Mouse (Mus musculus) gastrocnemius, adult 8-10 months (tissue): ENCODE measurements around the gene Fbxo7. TPM values are rescaled to one million over a fixed set of nuclear protein-coding genes. Genes with fewer than 3 reads are reported as not detected.

Experiments
- DNase-seq, 2 experiments: peaks; one replicate each; pipeline ENCODE4 v3.0.0; 2022; ENCODE audit warnings: low spot score in 2 of 2
- total RNA-seq, 4 experiments: library from RNA; stranded (reverse); gene quantifications; 2 replicates each; pipeline ENCODE4 v1.2.4; 2022

Fbxo7 gene
- total RNA-seq, 4 experiments from 2014 or later = 9.4 to 11.9 (median 10.1) TPM

DNA sequence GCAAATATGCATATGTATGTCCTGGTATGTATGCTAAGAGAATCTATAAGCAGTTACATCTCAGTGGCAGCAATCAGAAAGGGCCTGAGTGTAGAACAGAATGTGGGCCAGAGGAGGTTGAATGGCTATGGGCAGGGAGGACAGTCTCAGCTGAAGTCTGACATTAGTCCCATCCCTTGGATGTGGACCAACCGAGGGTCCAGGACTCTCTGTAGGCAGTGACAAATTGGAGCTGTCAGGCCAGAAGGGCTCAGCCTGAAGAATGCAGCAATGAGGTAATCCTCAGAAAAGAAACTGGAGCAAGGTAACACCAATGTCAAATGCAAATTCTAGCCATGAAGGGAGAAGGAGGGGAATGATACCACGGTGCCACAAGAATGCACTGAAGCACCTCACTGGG, 55.5 kb downstream of the Fbxo7 start:
- DNase-seq = no peak

- DNase-seq = no peak
Measured at GRCm38 (mm10) chr10:86078761-86079160, 57.0 kb downstream of the Fbxo7 start.

GRCm38 (mm10) chr10:86079921-86080320, 58.1 kb downstream of the Fbxo7 start:
- no peak for DNase-seq

GRCm38 (mm10) chr10:86091919-86092318, 70.1 kb downstream of the Fbxo7 start:
- DNase-seq = no peak

GRCm38 (mm10) chr10:86093109-86094035, 71.6 kb downstream of the Fbxo7 start:
- DNase-seq = no peak

DNA sequence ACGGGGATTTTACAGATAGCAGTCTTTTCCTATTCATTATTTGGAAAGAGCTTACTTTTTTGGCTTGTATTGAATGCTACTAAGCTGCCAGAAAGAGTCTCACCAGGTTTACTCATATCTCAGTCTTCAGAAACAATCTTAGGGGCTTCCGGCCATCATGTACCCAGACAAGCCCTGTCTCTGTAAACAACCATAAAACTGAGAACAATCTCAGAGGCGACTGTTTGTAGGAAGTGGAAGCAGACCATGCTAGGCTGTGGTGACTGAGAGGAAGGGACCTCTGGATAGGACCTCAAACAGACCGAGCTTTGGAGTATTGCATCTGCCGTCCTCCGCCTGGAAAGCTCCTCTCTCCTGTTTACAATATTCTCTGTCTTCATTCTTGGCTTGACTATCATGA, 76.6 kb downstream of the Fbxo7 start:
- DNase-seq = no peak

GRCm38 (mm10) chr10:86100281-86100851, 78.6 kb downstream of the Fbxo7 start:
- peak in 1 of 2 experiments; percentile 21 for DNase-seq

Other genes with a start within 250 kb of the Fbxo7 start
- 10 to 100 TPM; 14.5 to 21.5 (median 17.7) TPM for gene Pwp1, start 192.5 kb upstream of the Fbxo7 start, total RNA-seq
- 10 to 100 TPM; 14.2 to 19.6 (median 16.8) TPM for gene Prdm4, start 104.8 kb upstream of the Fbxo7 start, total RNA-seq
- not detected for gene Ascl4, start 94.3 kb upstream of the Fbxo7 start, total RNA-seq
- 10 to 100 TPM; 41.6 to 53.8 (median 46.9) TPM for gene Rtcb, start 64.1 kb upstream of the Fbxo7 start, total RNA-seq
- not detected for gene Bpifc, start 10.1 kb upstream of the Fbxo7 start, total RNA-seq